Mouse (Mus musculus) ovary, postnatal 36 days (tissue): ENCODE results near the gene 2310046K23Rik.
"Not testable (repeated sequence)": the region's sequence is repeated elsewhere in the genome, so short reads cannot be mapped to it uniquely, and the experiment has no call there.

Source experiments
- DNase-seq: peaks from one replicate; pipeline ENCODE4 v3.0.0; 2022; ENCODE audit warnings: low spot score, mixed read lengths

Gene 2310046K23Rik

GRCm38 (mm10) chr3:92534411-92534810, at the start of gene 2310046K23Rik:
Gene 2310046K23Rik (minus strand): TSS chr3:92534511.
- no peak for DNase-seq

- DNase-seq, result no peak
These were observed 49.0 kb upstream of the 2310046K23Rik start for GRCm38 (mm10) chr3:92583164-92583826.

- no peak for DNase-seq
These were observed 45.2 kb upstream of the 2310046K23Rik start for GRCm38 (mm10) chr3:92579508-92579907.

GRCm38 (mm10) chr3:92578652-92579413, 44.5 kb upstream of the 2310046K23Rik start:
- DNase-seq, result no peak

GRCm38 (mm10) chr3:92573449-92574041, 39.2 kb upstream of the 2310046K23Rik start, which contains the start of gene Ivl:
Gene Ivl (minus strand): TSS chr3:92573735.
- no peak for DNase-seq

GRCm38 (mm10) chr3:92572514-92573155, 38.3 kb upstream of the 2310046K23Rik start:
- no peak for DNase-seq

GRCm38 (mm10) chr3:92568752-92569151, 34.4 kb upstream of the 2310046K23Rik start:
- DNase-seq, result no peak

- DNase-seq, result no peak
These were observed 31.1 kb upstream of the 2310046K23Rik start for GRCm38 (mm10) chr3:92565418-92565817.

GRCm38 (mm10) chr3:92512325-92512724, 22.0 kb downstream of the 2310046K23Rik start:
- DNase-seq, result no peak

- peak; percentile 16 for DNase-seq
These were observed 23.5 kb downstream of the 2310046K23Rik start for GRCm38 (mm10) chr3:92510786-92511185.

- no peak for DNase-seq
These were observed 26.1 kb downstream of the 2310046K23Rik start for GRCm38 (mm10) chr3:92508185-92508584.

GRCm38 (mm10) chr3:92503528-92503927, 30.8 kb downstream of the 2310046K23Rik start:
- DNase-seq, result no peak

GRCm38 (mm10) chr3:92500393-92500792, 33.9 kb downstream of the 2310046K23Rik start, which contains the start of gene Sprr4:
Gene Sprr4 (minus strand): TSS chr3:92500493.
- no peak for DNase-seq

- DNase-seq, result not testable (repeated sequence)
These were observed 44.0 kb downstream of the 2310046K23Rik start for GRCm38 (mm10) chr3:92490262-92490661.

GRCm38 (mm10) chr3:92486307-92486706, 48.0 kb downstream of the 2310046K23Rik start:
- DNase-seq, result no peak

GRCm38 (mm10) chr3:92485863-92486262, 48.4 kb downstream of the 2310046K23Rik start, which contains the start of gene Sprr1a:
Gene Sprr1a (minus strand): TSS chr3:92485895.
- DNase-seq, result no peak
